Mouse (Mus musculus) heart, embryonic 11.5 days (tissue): ENCODE data around the gene Nxn. TPM values are rescaled to one million over a fixed set of nuclear protein-coding genes. Genes with fewer than 3 reads are reported as not detected.

Experiments used
- ATAC-seq: fragments of 200-750 bp; cut with Nextera tagmentation; replicated peaks from 2 replicates; pipeline ENCODE4 v1.8.0; 2017; ENCODE audit warnings: moderate library complexity; ENCODE audit not compliant: insufficient number of reproducible peaks, low FRiP score, low TSS enrichment
- H3K27ac ChIP-seq: fragments of 300-500 bp; sonication (generic); 2 replicates; pipeline ENCODE4 v1.5.1; 2014; ENCODE audit warnings: mild to moderate bottlenecking, low read depth, low read length
- H3K27me3 ChIP-seq: fragments of 300-500 bp; sonication (generic); 2 replicates; pipeline ENCODE4 v1.6.1; 2014; ENCODE audit warnings: mild to moderate bottlenecking, low read length, mixed read lengths; ENCODE audit not compliant: control insufficient read depth, insufficient read depth
- H3K36me3 ChIP-seq: fragments of 300-500 bp; sonication (generic); 2 replicates; pipeline ENCODE4 v1.6.1; 2014; ENCODE audit warnings: mild to moderate bottlenecking, low read length, moderate library complexity, mixed read lengths; ENCODE audit not compliant: control insufficient read depth, insufficient read depth
- H3K4me1 ChIP-seq: fragments of 300-500 bp; sonication (generic); 2 replicates; pipeline ENCODE4 v1.6.1; 2014; ENCODE audit warnings: low read length; ENCODE audit not compliant: control insufficient read depth, insufficient read depth
- H3K4me2 ChIP-seq: fragments of 300-500 bp; sonication (generic); 2 replicates; pipeline ENCODE4 v1.6.1; 2014; ENCODE audit warnings: mild to moderate bottlenecking, moderate library complexity
- H3K4me3 ChIP-seq: fragments of 300-500 bp; sonication (generic); 2 replicates; pipeline ENCODE4 v1.5.1; 2014; ENCODE audit warnings: low read depth, low read length
- H3K9ac ChIP-seq: fragments of 300-500 bp; sonication (generic); 2 replicates; pipeline ENCODE4 v1.6.1; 2014; ENCODE audit warnings: mild to moderate bottlenecking, low read depth, low read length, moderate library complexity
- H3K9me3 ChIP-seq: fragments of 300-500 bp; sonication (generic); replicated peaks from 2 replicates; pipeline ENCODE4 v1.6.1; 2016; ENCODE audit warnings: low read length; ENCODE audit not compliant: control insufficient read depth
- WGBS: fragments of 180-500 bp; shearing (Covaris S2); extraction: QIAGEN DNeasy Blood & Tissue Kit; methylation state at CpG from one replicate; pipeline ENCODE4 v1.1.7; 2014; ENCODE audit not compliant: insufficient replicate concordance; 5-methylcytosine and 5-hydroxymethylcytosine counted together
- polyA plus RNA-seq: library from polyadenylated mRNA; unstranded; fragments of >200 nt; fragmentation: Nextera tagmentation; extraction: Ambion mirVana; gene quantifications from 2 replicates; pipeline ENCODE4 v1.2.1, GENCODE M21; 2014

The Nxn gene
- polyA plus RNA-seq, 1 experiment from 2014 or later: 21.6 TPM

DNA sequence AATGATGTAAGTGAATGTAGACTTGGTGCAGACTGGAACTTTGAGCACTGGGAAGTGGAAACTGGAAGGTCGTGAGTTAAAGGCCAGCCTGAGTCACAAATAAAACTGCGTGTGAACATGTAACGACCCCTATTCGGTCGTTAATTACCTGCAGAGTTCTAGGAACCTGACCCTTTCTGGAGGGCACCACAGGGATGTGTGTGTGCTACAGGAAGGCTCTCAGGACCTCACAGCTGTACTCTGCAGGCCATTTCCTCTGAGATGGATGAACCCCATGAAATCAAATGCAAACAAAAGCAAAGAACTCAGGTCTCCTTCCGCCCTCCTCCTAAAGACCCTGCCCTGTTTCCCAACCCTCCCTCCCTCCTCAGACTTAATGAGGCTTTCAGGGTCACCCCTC, 89.9 kb downstream of the Nxn start:
- Histone ChIP-seq H3K27me3 (no peaks in the 10 kb centered on the region), H3K36me3 (no peaks in the 10 kb centered on the region), H3K4me1 (peaks cover 37% of the 10 kb centered on the region), H3K27ac (no peak overlapping the region), H3K4me2 (no peak overlapping the region), H3K9ac (no peak overlapping the region), H3K9me3 (no peaks in the 10 kb centered on the region), H3K4me3 (no peak overlapping the region)
- ATAC-seq: no peak
- WGBS: 51% methylated on average over 6 of the region's 6 CpGs

DNA sequence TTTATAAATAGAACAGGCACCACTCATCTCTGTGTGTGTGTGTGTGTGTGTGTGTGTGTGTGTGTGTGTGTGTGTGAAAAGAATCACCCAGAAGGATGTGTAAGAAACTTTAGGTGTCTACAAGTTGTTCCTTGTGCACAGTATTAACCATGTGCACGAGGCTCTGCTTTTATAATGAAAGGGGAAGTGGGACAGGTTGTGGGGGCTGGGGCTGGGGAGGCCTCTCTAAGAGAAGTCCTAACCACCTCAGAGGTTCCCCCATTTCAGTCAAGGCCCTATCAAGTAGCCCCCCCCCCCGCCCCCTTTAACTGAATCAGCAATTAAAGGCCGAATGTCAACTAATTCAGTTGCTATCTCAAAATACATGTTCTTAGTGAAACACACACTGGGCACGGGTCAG, 92.2 kb downstream of the Nxn start:
- no peak overlapping the region for H3K27ac ChIP-seq
- H3K4me1 ChIP-seq: peaks cover 26% of the 10 kb centered on the region
- 62% methylated on average over 4 of the region's 4 CpGs for WGBS
- H3K27me3 ChIP-seq: no peaks in the 10 kb centered on the region
- no peaks in the 10 kb centered on the region for H3K36me3 ChIP-seq
- H3K4me2 ChIP-seq: no peak overlapping the region
- H3K4me3 ChIP-seq: no peak overlapping the region
- no peaks in the 10 kb centered on the region for H3K9me3 ChIP-seq
- no peak for ATAC-seq
- no peak overlapping the region for H3K9ac ChIP-seq

DNA sequence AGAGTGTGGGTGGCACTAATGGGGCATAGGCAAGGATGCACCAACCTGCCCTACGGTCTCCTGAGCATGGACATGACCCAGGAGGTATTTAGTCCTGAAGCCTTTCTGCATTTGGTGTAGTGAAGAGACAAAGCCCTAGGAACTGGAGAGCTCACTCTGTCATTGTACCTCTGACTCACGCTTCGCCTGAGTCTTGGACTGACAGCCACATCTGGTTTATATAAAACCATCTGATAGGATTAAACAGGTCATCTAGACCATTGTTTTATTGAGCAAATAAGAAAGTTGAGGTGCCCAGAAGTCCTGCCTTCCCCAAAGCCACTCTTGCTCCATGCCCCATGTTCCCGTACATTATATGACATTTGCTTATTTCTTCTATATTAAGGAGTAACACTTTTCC, 93.4 kb downstream of the Nxn start:
- Histone ChIP-seq H3K9me3 (no peaks in the 10 kb centered on the region), H3K4me3 (no peak overlapping the region), H3K9ac (no peak overlapping the region), H3K4me1 (peaks cover 19% of the 10 kb centered on the region), H3K4me2 (no peak overlapping the region), H3K27me3 (no peaks in the 10 kb centered on the region), H3K27ac (no peak overlapping the region), H3K36me3 (no peaks in the 10 kb centered on the region)
- WGBS: 74% methylated on average over 4 of the region's 4 CpGs
- no peak for ATAC-seq

DNA sequence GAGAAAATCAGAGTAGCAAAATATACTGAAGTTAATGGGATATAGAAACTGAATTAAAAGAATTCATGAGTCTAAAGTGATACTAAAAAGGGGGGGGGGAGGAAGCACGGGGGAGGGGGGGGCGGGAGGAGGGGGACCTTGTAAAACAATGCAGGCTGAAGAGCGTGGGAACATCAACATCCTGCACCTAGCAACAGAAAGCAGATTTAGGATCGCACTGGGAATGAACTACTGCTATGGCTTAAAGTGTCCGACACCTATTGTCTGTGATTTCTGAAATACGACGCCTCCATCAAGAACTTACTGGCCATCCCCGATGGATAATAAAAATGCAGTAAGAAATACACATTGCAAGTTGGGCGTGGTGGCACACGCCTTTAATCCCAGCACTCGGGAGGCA, 95.6 kb downstream of the Nxn start:
- no peaks in the 10 kb centered on the region for H3K27me3 ChIP-seq
- H3K4me3 ChIP-seq: no peak overlapping the region
- H3K9ac ChIP-seq: no peak overlapping the region
- ATAC-seq: no peak
- no peaks in the 10 kb centered on the region for H3K9me3 ChIP-seq
- no peaks in the 10 kb centered on the region for H3K36me3 ChIP-seq
- no peak overlapping the region for H3K27ac ChIP-seq
- H3K4me2 ChIP-seq: no peak overlapping the region
- 68% methylated on average over 11 of the region's 11 CpGs for WGBS
- peaks cover 22% of the 10 kb centered on the region for H3K4me1 ChIP-seq

DNA sequence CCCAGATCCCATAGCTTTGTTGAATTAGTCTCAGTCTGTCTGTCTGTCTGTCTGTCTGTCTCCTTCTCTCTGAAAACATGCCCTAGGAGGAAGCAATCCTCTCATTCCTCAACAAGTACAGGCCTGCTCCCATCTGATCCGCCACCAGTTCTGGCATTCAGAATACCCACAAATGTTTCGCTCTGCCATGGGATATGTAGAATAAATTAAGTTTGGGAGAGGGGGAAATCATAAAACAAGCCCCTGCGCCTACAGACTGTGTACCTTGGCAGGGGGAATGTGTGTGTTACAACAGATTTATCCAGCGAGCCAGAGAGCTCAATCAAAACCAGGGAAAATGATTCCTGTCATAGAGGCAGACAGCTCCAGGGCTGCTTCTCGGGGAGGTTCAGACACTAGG, 98.1 kb downstream of the Nxn start:
- ATAC-seq: no peak
- Histone ChIP-seq H3K27ac (no peak overlapping the region), H3K9ac (no peak overlapping the region), H3K4me1 (peaks cover 25% of the 10 kb centered on the region), H3K27me3 (no peaks in the 10 kb centered on the region), H3K36me3 (no peaks in the 10 kb centered on the region), H3K9me3 (no peaks in the 10 kb centered on the region), H3K4me2 (no peak overlapping the region), H3K4me3 (no peak overlapping the region)
- 80% methylated on average over 5 of the region's 5 CpGs for WGBS

DNA sequence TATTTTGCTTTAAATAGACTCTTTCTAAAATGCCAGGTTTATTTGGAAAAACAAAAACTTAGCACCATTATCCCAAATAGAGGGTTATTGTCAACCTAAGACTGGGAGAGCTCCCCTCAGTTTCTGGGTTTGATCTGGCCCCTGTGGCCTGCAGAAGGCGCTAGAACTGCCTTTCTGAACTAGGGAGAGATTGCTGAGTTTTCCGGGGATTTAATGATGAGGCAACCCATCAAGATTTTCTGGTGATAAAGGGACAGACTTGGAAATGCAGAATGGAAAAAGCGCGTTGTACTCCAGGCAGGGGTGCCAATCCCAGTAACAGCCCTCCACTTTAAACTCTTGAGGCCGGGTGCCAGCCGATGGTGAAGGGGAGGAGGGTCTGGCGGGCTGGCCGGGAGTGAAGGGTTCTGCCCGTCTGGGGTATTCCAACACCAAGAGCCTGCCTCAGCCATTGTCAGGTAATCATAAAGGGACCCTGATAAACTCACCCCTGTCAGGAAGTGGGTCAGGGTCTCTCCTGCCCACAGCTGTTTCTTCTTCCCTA, 100.4 kb downstream of the Nxn start:
- Histone ChIP-seq H3K9me3 (no peaks in the 10 kb centered on the region), H3K27me3 (no peaks in the 10 kb centered on the region), H3K27ac (no peak overlapping the region), H3K4me2 (no peak overlapping the region), H3K4me1 (peaks cover 35% of the 10 kb centered on the region), H3K9ac (no peak overlapping the region), H3K36me3 (no peaks in the 10 kb centered on the region), H3K4me3 (no peak overlapping the region)
- ATAC-seq: no peak
- WGBS: 44% methylated on average over 9 of the region's 9 CpGs

DNA sequence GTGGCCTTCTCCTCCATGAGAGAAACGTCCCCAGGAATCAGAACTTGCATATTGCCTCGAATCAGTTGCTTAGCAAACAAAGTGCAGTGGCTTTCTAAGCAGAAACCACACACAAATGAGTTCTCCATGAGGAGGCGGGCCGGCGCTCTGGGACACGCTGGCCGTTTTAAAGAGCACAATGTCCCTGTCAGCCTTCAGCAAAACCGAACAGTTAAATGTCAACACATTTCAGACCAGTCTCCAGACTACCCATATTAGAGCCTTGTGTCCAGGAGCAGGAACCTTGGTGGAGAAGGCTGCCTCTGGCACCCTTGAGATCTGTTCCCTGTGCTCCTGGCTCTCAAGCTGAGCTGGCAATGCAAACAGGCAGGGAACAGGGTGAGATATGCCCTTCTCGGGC, 101.7 kb downstream of the Nxn start:
- no peak overlapping the region for H3K4me2 ChIP-seq
- ATAC-seq: no peak
- no peaks in the 10 kb centered on the region for H3K36me3 ChIP-seq
- no peaks in the 10 kb centered on the region for H3K9me3 ChIP-seq
- H3K27me3 ChIP-seq: no peaks in the 10 kb centered on the region
- H3K4me1 ChIP-seq: peaks cover 44% of the 10 kb centered on the region
- no peak overlapping the region for H3K4me3 ChIP-seq
- no peak overlapping the region for H3K27ac ChIP-seq
- H3K9ac ChIP-seq: no peak overlapping the region
- WGBS: 52% methylated on average over 9 of the region's 9 CpGs

DNA sequence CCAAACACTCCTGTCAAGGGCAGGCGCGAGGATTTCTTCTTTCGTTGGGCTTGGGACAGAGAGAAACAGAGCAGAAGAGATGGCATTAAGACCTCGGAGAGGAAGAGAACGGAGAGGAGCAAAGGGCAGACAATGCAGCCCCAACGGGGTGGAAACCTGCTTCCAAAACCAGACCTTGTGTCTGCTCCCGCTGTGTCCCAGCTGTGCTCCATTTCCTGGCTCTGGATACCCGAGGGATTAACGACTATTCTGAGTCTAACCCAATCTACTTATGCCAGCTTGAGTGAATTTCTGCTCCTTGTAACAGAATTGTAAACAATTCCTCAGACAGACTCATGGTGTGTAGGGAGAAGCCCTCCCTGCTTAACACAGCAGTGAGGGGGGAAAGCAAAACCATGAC, 104.1 kb downstream of the Nxn start:
- ATAC-seq: no peak
- WGBS: 20% methylated on average over 9 of the region's 9 CpGs
- no peaks in the 10 kb centered on the region for H3K36me3 ChIP-seq
- no peak overlapping the region for H3K4me2 ChIP-seq
- 0 out of 2 replicates have a peak overlapping the region, but pooled peaks have one; percentile 4 for H3K27ac ChIP-seq
- H3K27me3 ChIP-seq: no peaks in the 10 kb centered on the region
- no peak overlapping the region for H3K4me3 ChIP-seq
- H3K4me1 ChIP-seq: peaks cover 49% of the 10 kb centered on the region
- H3K9me3 ChIP-seq: no peaks in the 10 kb centered on the region
- H3K9ac ChIP-seq: peak overlapping the region; percentile 17; the same call in 1 of the 2 replicates

DNA sequence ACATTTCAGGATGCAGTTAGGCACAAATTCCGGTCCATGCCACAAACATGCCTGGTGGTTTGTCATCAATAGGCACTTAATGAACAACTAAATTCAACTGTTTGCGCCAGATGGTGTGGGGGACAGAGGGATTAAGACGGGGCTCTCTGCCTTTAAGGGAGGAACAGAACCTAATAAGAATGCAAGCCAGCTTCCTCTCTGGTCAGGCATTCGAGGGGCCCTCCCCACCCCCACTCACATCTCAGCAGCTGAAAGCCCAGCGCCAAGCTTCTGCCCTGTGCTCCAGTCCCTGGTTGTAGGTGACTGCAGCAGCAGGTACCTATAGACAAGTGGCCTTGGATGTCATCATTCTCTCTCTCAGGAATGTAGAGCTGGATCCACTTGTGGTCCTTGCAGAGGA, 104.9 kb downstream of the Nxn start:
- H3K4me1 ChIP-seq: peaks cover 48% of the 10 kb centered on the region

More for the DNA sequence above, 104.9 kb downstream of the Nxn start:
- ATAC-seq: no peak
- no peak overlapping the region for H3K4me2 ChIP-seq
- no peak overlapping the region for H3K4me3 ChIP-seq
- no peak overlapping the region for H3K27ac ChIP-seq
- no peaks in the 10 kb centered on the region for H3K36me3 ChIP-seq
- H3K9me3 ChIP-seq: no peaks in the 10 kb centered on the region
- H3K9ac ChIP-seq: no peak overlapping the region
- 68% methylated on average over 5 of the region's 5 CpGs for WGBS
- no peaks in the 10 kb centered on the region for H3K27me3 ChIP-seq
